Mouse (Mus musculus) lung, embryonic 16.5 days (tissue): ENCODE measurements around the gene Fhit. TPM values are rescaled to one million over a fixed set of nuclear protein-coding genes. Genes with fewer than 3 reads are reported as not detected.

ENCODE experiments used
- ATAC-seq: fragments of 200-750 bp; cut with Nextera tagmentation; 2 replicates; pipeline ENCODE4 v1.8.0; 2017; ENCODE audit warnings: low read depth, mild to moderate bottlenecking, moderate library complexity
- H3K27ac ChIP-seq: fragments of 300-500 bp; sonication (generic); 2 replicates; pipeline ENCODE4 v1.5.1; 2014; ENCODE audit warnings: mild to moderate bottlenecking, control low read depth, low read length
- H3K27me3 ChIP-seq: fragments of 300-500 bp; sonication (generic); 2 replicates; pipeline ENCODE4 v1.6.1; 2014; ENCODE audit warnings: low read depth, low read length, mixed read lengths; ENCODE audit not compliant: control insufficient read depth, insufficient read depth
- H3K36me3 ChIP-seq: fragments of 300-500 bp; sonication (generic); 2 replicates; pipeline ENCODE4 v1.6.1; 2014; ENCODE audit warnings: low read length; ENCODE audit not compliant: control insufficient read depth, insufficient read depth
- H3K4me1 ChIP-seq: fragments of 300-500 bp; sonication (generic); replicated peaks from 2 replicates; pipeline ENCODE4 v1.6.1; 2014; ENCODE audit warnings: low read length, mixed read lengths; ENCODE audit not compliant: control insufficient read depth, insufficient read depth
- H3K4me2 ChIP-seq: fragments of 300-500 bp; sonication (generic); 2 replicates; pipeline ENCODE4 v1.6.1; 2014; ENCODE audit warnings: low read depth, low read length, control low read depth
- H3K4me3 ChIP-seq: fragments of 300-500 bp; sonication (generic); 2 replicates; pipeline ENCODE4 v1.5.1; 2014; ENCODE audit warnings: mild to moderate bottlenecking, low read length, control low read depth
- H3K9ac ChIP-seq: fragments of 300-500 bp; sonication (generic); 2 replicates; pipeline ENCODE4 v1.6.1; 2014; ENCODE audit warnings: low read length, control low read depth
- H3K9me3 ChIP-seq: fragments of 300-500 bp; sonication (generic); 2 replicates; pipeline ENCODE4 v1.6.1; 2016; ENCODE audit warnings: low read length; ENCODE audit not compliant: control insufficient read depth
- WGBS: fragments of 180-500 bp; shearing (Covaris S2); extraction: QIAGEN DNeasy Blood & Tissue Kit; methylation state at CpG from one replicate; pipeline ENCODE4 v1.1.7; 2014; 5-methylcytosine and 5-hydroxymethylcytosine counted together
- polyA plus RNA-seq: library from polyadenylated mRNA; unstranded; fragments of >200 nt; fragmentation: Nextera tagmentation; extraction: Ambion mirVana; gene quantifications from 2 replicates; pipeline ENCODE4 v1.2.1, GENCODE M21; 2015

The Fhit gene
- polyA plus RNA-seq, 1 experiment from 2014 or later, result 4.9 TPM

DNA sequence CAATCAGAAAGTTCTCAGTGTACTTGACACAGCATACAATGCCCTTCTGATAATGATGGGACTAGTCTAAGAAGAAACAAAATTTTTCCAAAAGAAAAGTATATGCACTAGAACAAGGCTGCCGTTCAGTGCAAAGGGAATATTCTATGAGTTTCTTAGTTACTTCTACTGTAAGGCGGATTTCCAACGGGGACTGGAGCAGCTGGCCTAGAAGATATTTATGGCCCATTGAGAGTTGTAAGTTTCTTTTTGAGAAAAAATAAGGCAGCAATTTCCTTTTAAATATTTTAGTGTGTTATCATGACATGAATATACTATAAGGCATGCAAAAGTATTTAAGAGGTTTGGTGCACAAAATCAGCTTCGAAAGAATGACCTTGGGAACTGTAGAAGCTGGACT is 1410.5 kb downstream of the Fhit start:
- ATAC-seq, result no peak
- H3K4me2 ChIP-seq, result no peak overlapping the region
- no peaks in the 10 kb centered on the region for H3K27me3 ChIP-seq
- H3K9ac ChIP-seq, result no peak overlapping the region
- H3K36me3 ChIP-seq, result no peaks in the 10 kb centered on the region
- no peak overlapping the region for H3K4me3 ChIP-seq
- no peak overlapping the region for H3K27ac ChIP-seq
- no peaks in the 10 kb centered on the region for H3K4me1 ChIP-seq
- no peaks in the 10 kb centered on the region for H3K9me3 ChIP-seq
- 86% methylated on average over 4 of the region's 4 CpGs for WGBS

DNA sequence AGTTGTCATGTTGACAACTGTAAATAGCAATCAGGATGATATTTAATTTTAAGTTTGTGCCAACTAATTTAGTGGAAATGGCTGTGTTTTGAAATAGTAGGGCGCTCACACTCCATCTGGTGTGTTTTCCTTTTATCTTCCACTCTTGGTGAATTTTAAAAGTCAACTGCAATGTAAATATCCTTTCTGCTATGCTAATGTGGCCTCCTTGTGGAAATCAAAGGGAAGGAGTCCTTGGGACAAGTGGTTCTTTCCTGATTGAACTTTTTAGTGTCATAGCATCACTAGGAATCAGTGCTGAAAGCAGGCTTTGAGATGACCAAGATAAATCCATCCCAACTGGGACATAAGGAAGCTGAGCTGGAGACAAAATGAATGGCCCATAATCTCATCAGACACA is 1413.1 kb downstream of the Fhit start:
- WGBS, result 77% methylated on average over 1 of the region's 1 CpGs

GRCm38 (mm10) chr14:9721917-9722472 is 1439.8 kb downstream of the Fhit start:
- Histone ChIP-seq H3K36me3 (no peaks in the 10 kb centered on the region), H3K27me3 (no peaks in the 10 kb centered on the region), H3K9me3 (no peaks in the 10 kb centered on the region), H3K9ac (no peak overlapping the region), H3K4me1 (no peaks in the 10 kb centered on the region), H3K27ac (no peak overlapping the region), H3K4me3 (no peak overlapping the region), H3K4me2 (no peak overlapping the region)
- no peak for ATAC-seq
- 56% methylated on average over 2 of the region's 2 CpGs for WGBS

More for the DNA sequence above, 1413.1 kb downstream of the Fhit start:
- ATAC-seq, result no peak
- no peaks in the 10 kb centered on the region for H3K27me3 ChIP-seq
- H3K9me3 ChIP-seq, result no peaks in the 10 kb centered on the region
- no peak overlapping the region for H3K9ac ChIP-seq
- H3K4me2 ChIP-seq, result no peak overlapping the region
- no peaks in the 10 kb centered on the region for H3K4me1 ChIP-seq
- H3K27ac ChIP-seq, result no peak overlapping the region
- H3K4me3 ChIP-seq, result no peak overlapping the region
- H3K36me3 ChIP-seq, result no peaks in the 10 kb centered on the region

- no peak overlapping the region for H3K4me3 ChIP-seq
- 34% methylated on average over 1 of the region's 1 CpGs for WGBS
- no peaks in the 10 kb centered on the region for H3K36me3 ChIP-seq
- H3K9ac ChIP-seq, result no peak overlapping the region
- no peaks in the 10 kb centered on the region for H3K4me1 ChIP-seq
- H3K9me3 ChIP-seq, result no peaks in the 10 kb centered on the region
- no peak overlapping the region for H3K27ac ChIP-seq
- no peaks in the 10 kb centered on the region for H3K27me3 ChIP-seq
- no peak overlapping the region for H3K4me2 ChIP-seq
- no peak for ATAC-seq
Measured at GRCm38 (mm10) chr14:9698621-9699020, 1463.2 kb downstream of the Fhit start.

DNA sequence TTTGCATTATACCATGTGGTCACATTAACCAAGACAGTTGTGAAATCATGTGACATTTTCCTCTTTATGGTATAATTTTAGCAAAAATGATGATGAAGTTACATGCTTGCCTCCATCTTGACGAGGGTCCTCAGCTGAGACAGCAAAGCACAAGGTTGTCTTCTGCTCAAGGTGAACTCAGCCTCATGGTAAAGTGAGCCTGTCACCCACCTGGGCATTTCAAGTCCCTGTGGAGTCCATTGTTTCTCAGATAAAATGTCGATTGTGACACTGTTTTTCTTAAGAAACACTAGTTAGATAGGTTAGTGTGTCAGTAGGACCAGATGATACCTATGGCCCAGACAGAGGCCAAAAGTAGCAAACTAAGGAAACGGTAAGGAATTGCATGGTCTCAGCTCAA is 1464.7 kb downstream of the Fhit start:
- H3K36me3 ChIP-seq, result no peaks in the 10 kb centered on the region
- no peaks in the 10 kb centered on the region for H3K9me3 ChIP-seq
- no peaks in the 10 kb centered on the region for H3K4me1 ChIP-seq
- H3K4me2 ChIP-seq, result no peak overlapping the region
- WGBS, result 73% methylated on average over 3 of the region's 3 CpGs
- H3K4me3 ChIP-seq, result no peak overlapping the region
- ATAC-seq, result no peak
- no peak overlapping the region for H3K27ac ChIP-seq
- H3K9ac ChIP-seq, result no peak overlapping the region
- no peaks in the 10 kb centered on the region for H3K27me3 ChIP-seq

DNA sequence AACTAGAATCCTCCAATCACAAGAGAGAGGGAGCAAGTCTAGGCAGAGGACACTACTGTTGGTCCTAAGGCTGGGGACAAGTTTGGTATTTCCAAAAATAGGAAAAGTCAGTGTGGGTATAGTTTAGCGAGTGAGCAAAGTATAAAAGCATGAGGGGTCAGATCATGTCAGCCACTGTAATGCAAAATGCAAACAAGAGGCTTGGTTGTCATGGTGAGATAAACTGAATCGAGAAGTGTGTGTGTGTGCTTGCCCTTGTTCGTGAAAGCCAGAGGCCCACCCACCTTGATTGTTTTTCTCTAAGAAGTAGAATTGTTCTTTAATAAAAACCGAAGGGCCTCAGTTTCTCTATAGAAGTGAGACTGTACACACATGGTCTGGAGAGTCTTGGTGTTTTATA is 1465.8 kb downstream of the Fhit start:
- WGBS, result 23% methylated on average over 4 of the region's 4 CpGs

GRCm38 (mm10) chr14:9695217-9695690 is 1466.6 kb downstream of the Fhit start:
- Histone ChIP-seq H3K27me3 (no peaks in the 10 kb centered on the region), H3K27ac (no peak overlapping the region), H3K4me1 (no peaks in the 10 kb centered on the region), H3K9me3 (no peaks in the 10 kb centered on the region), H3K4me3 (no peak overlapping the region), H3K36me3 (no peaks in the 10 kb centered on the region), H3K4me2 (no peak overlapping the region), H3K9ac (no peak overlapping the region)
- WGBS, result 75% methylated on average over 4 of the region's 4 CpGs
- no peak for ATAC-seq

More for the DNA sequence above, 1465.8 kb downstream of the Fhit start:
- Histone ChIP-seq H3K36me3 (no peaks in the 10 kb centered on the region), H3K4me1 (no peaks in the 10 kb centered on the region), H3K4me2 (no peak overlapping the region), H3K27me3 (no peaks in the 10 kb centered on the region), H3K9ac (no peak overlapping the region), H3K9me3 (no peaks in the 10 kb centered on the region), H3K4me3 (no peak overlapping the region), H3K27ac (no peak overlapping the region)
- no peak; the same call in 1 of the 2 replicates for ATAC-seq

GRCm38 (mm10) chr14:9688664-9689257 is 1473.1 kb downstream of the Fhit start:
- H3K4me2 ChIP-seq, result no peak overlapping the region
- no peak for ATAC-seq
- no peaks in the 10 kb centered on the region for H3K4me1 ChIP-seq
- H3K27me3 ChIP-seq, result no peaks in the 10 kb centered on the region
- H3K36me3 ChIP-seq, result no peaks in the 10 kb centered on the region
- WGBS, result 70% methylated on average over 2 of the region's 2 CpGs
- no peak overlapping the region for H3K27ac ChIP-seq
- H3K4me3 ChIP-seq, result no peak overlapping the region
- H3K9me3 ChIP-seq, result no peaks in the 10 kb centered on the region
- no peak overlapping the region for H3K9ac ChIP-seq

DNA sequence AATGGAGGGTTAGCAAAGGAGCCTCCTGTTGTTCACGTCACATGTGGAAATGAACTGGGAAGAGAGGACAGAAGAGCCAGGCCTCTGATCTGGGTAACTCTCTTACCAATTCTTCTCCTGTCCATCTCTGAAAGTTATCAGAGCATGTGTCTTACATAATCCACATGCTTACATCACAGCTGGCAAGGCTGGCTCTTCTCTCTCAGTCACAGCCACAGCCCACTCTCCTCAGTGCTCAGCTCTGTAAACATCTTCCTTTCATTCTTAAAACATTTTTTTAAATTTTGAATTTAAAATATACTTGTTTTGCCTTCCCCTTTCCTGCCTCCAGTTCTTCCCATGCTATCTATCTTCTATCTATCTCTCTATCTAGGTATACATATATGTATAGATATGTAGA is 1477.5 kb downstream of the Fhit start:
- Histone ChIP-seq H3K36me3 (no peaks in the 10 kb centered on the region), H3K9ac (no peak overlapping the region), H3K4me1 (no peaks in the 10 kb centered on the region), H3K27me3 (no peaks in the 10 kb centered on the region), H3K4me2 (no peak overlapping the region), H3K4me3 (no peak overlapping the region), H3K9me3 (no peaks in the 10 kb centered on the region), H3K27ac (no peak overlapping the region)
- ATAC-seq, result no peak
- WGBS, result 48% methylated on average over 1 of the region's 1 CpGs
